Mouse (Mus musculus) C2C12 (cell line): Measurements from ENCODE around the gene Gm9044.
"Not testable (repeated sequence)": the region's sequence is repeated elsewhere in the genome, so short reads cannot be mapped to it uniquely, and the experiment has no call there.

Experiments
- CEBPB ChIP-seq: IDR thresholded peaks from one replicate; pipeline ENCODE4 v1.6.1; 2011; ENCODE audit warnings: low read depth, mild to moderate bottlenecking, control low read depth, moderate library complexity
- CTCF ChIP-seq: IDR thresholded peaks from one replicate; pipeline ENCODE4 v1.5.1; 2011; ENCODE audit not compliant: control insufficient read depth, insufficient read depth, insufficient read length
- MAX ChIP-seq: IDR thresholded peaks from one replicate; pipeline ENCODE4 v1.6.1; 2011; ENCODE audit warnings: mild to moderate bottlenecking, control low read depth
- MYOD1 ChIP-seq: IDR thresholded peaks from one replicate; pipeline ENCODE4 v1.6.1; 2011; ENCODE audit warnings: low read depth; ENCODE audit not compliant: control insufficient read depth, insufficient read length
- MYOG ChIP-seq: IDR thresholded peaks from one replicate; pipeline ENCODE4 v1.6.1; 2011; ENCODE audit not compliant: control insufficient read depth, insufficient read length; ENCODE audit errors: extremely low read depth
- USF1 ChIP-seq: IDR thresholded peaks from one replicate; pipeline ENCODE4 v1.6.1; 2011; ENCODE audit warnings: low read depth, mild to moderate bottlenecking, control low read depth, moderate library complexity

- not testable (repeated sequence) for TF ChIP-seq CTCF, MAX, MYOD1, USF1, CEBPB, MYOG
Measured at GRCm38 (mm10) chr10:118343155-118343554, 10.9 kb upstream of the Gm9044 start, which contains the start of gene Gm9046.
